Mouse (Mus musculus) embryonic facial prominence, embryonic 13.5 days (tissue): ENCODE results near the gene Fer. TPM values are rescaled to one million over a fixed set of nuclear protein-coding genes. Genes with fewer than 3 reads are reported as not detected.
"Not testable (repeated sequence)": the region's sequence is repeated elsewhere in the genome, so short reads cannot be mapped to it uniquely, and the experiment has no call there.

Experiments
- ATAC-seq: fragments of 200-750 bp; cut with Nextera tagmentation; 2 replicates; pipeline ENCODE4 v1.8.0; 2017; ENCODE audit warnings: low read depth; ENCODE audit not compliant: insufficient number of reproducible peaks, insufficient read depth, low FRiP score, low TSS enrichment
- H3K27ac ChIP-seq: fragments of 300-500 bp; sonication (generic); 2 replicates; pipeline ENCODE4 v1.5.1; 2015; ENCODE audit warnings: moderate library complexity, mild to moderate bottlenecking, inconsistent platforms
- H3K27me3 ChIP-seq: fragments of 300-500 bp; sonication (generic); 2 replicates; pipeline ENCODE4 v1.6.1; 2015; ENCODE audit warnings: mild to moderate bottlenecking, inconsistent platforms
- H3K36me3 ChIP-seq: fragments of 300-500 bp; sonication (generic); 2 replicates; pipeline ENCODE4 v1.6.1; 2015; ENCODE audit warnings: mild to moderate bottlenecking, inconsistent platforms
- H3K4me1 ChIP-seq: fragments of 300-500 bp; sonication (generic); 2 replicates; pipeline ENCODE4 v1.6.1; 2015; ENCODE audit warnings: inconsistent platforms
- H3K4me2 ChIP-seq: fragments of 300-500 bp; sonication (generic); 2 replicates; pipeline ENCODE4 v1.6.1; 2015; ENCODE audit warnings: moderate library complexity, mild to moderate bottlenecking, inconsistent platforms
- H3K4me3 ChIP-seq: fragments of 300-500 bp; sonication (generic); 2 replicates; pipeline ENCODE4 v1.5.1; 2015; ENCODE audit warnings: mild to moderate bottlenecking, inconsistent platforms
- H3K9ac ChIP-seq: fragments of 300-500 bp; sonication (generic); 2 replicates; pipeline ENCODE4 v1.6.1; 2015; ENCODE audit warnings: mild to moderate bottlenecking, inconsistent platforms
- H3K9me3 ChIP-seq: fragments of 300-500 bp; sonication (generic); 2 replicates; pipeline ENCODE4 v1.6.1; 2016; ENCODE audit warnings: inconsistent platforms
- WGBS: fragments of 180-500 bp; shearing (Covaris S2); methylation state at CpG from one replicate; pipeline ENCODE4 v1.1.7; 2015; ENCODE audit warnings: mixed read lengths; 5-methylcytosine and 5-hydroxymethylcytosine counted together
- polyA plus RNA-seq: library from polyadenylated mRNA; unstranded; fragments of >200 nt; fragmentation: Nextera tagmentation; extraction: Ambion mirVana; gene quantifications from 2 replicates; pipeline ENCODE4 v1.2.1, GENCODE M21; 2015

The Fer gene
- polyA plus RNA-seq, 1 experiment from 2014 or later: 33.4 TPM

GRCm38 (mm10) chr17:63839636-63840269 lies 23.1 kb upstream of the Fer start:
- no peak for ATAC-seq
- H3K4me2 ChIP-seq: no peak overlapping the region

GRCm38 (mm10) chr17:63842226-63842625 lies 20.6 kb upstream of the Fer start:
- no peak for ATAC-seq

More at GRCm38 (mm10) chr17:63839636-63840269, 23.1 kb upstream of the Fer start:
- no peaks in the 10 kb centered on the region for H3K36me3 ChIP-seq
- no peaks in the 10 kb centered on the region; the same call in 1 of the 2 replicates for H3K9me3 ChIP-seq
- no peaks in the 10 kb centered on the region for H3K4me1 ChIP-seq
- H3K4me3 ChIP-seq: no peak overlapping the region
- no peaks in the 10 kb centered on the region for H3K27me3 ChIP-seq
- H3K27ac ChIP-seq: no peak overlapping the region
- H3K9ac ChIP-seq: no peak overlapping the region
- 93% methylated on average over 3 of the region's 3 CpGs for WGBS

GRCm38 (mm10) chr17:63844936-63845335 lies 17.9 kb upstream of the Fer start:
- Histone ChIP-seq H3K36me3 (no peaks in the 10 kb centered on the region), H3K4me2 (no peak overlapping the region), H3K4me3 (no peak overlapping the region), H3K4me1 (no peaks in the 10 kb centered on the region), H3K9ac (no peak overlapping the region), H3K27ac (no peak overlapping the region), H3K27me3 (no peaks in the 10 kb centered on the region), H3K9me3 (no peaks in the 10 kb centered on the region; the same call in 1 of the 2 replicates)
- no peak for ATAC-seq
- WGBS: 85% methylated on average over 5 of the region's 5 CpGs

More at GRCm38 (mm10) chr17:63842226-63842625, 20.6 kb upstream of the Fer start:
- WGBS: 82% methylated on average over 1 of the region's 1 CpGs
- Histone ChIP-seq H3K27me3 (no peaks in the 10 kb centered on the region), H3K36me3 (no peaks in the 10 kb centered on the region), H3K9me3 (no peaks in the 10 kb centered on the region; the same call in 1 of the 2 replicates), H3K9ac (no peak overlapping the region), H3K4me2 (no peak overlapping the region), H3K4me1 (no peaks in the 10 kb centered on the region), H3K4me3 (no peak overlapping the region), H3K27ac (no peak overlapping the region)

- ATAC-seq, H3K36me3 ChIP-seq, H3K27me3 ChIP-seq, H3K4me2 ChIP-seq, H3K4me1 ChIP-seq, H3K27ac ChIP-seq, H3K4me3 ChIP-seq, H3K9me3 ChIP-seq, H3K9ac ChIP-seq: not testable (repeated sequence)
- WGBS: 93% methylated on average over 3 of the region's 3 CpGs
These were observed 17.1 kb upstream of the Fer start for GRCm38 (mm10) chr17:63845766-63846165.

GRCm38 (mm10) chr17:63849151-63849550 lies 13.7 kb upstream of the Fer start:
- Histone ChIP-seq H3K9me3 (no peaks in the 10 kb centered on the region), H3K4me2 (peak overlapping the region; percentile 66), H3K27ac (peak overlapping the region; percentile 80), H3K36me3 (no peaks in the 10 kb centered on the region), H3K27me3 (no peaks in the 10 kb centered on the region), H3K4me3 (peak overlapping the region; percentile 68), H3K9ac (peak overlapping the region; percentile 89), H3K4me1 (no peaks in the 10 kb centered on the region)
- 7% methylated on average over 6 of the region's 6 CpGs for WGBS
- no peak for ATAC-seq

- Histone ChIP-seq H3K27me3 (no peaks in the 10 kb centered on the region), H3K9ac (peak overlapping the region; percentile 89), H3K4me2 (peak overlapping the region; percentile 66), H3K9me3 (no peaks in the 10 kb centered on the region), H3K4me1 (no peaks in the 10 kb centered on the region), H3K36me3 (no peaks in the 10 kb centered on the region), H3K4me3 (peak overlapping the region; percentile 68), H3K27ac (peak overlapping the region; percentile 80)
- WGBS: under 1% methylated on average over 22 of the region's 22 CpGs
- peak; percentile 100 for ATAC-seq
These were observed 13.3 kb upstream of the Fer start for GRCm38 (mm10) chr17:63849566-63849965.

GRCm38 (mm10) chr17:63850016-63850415 lies 12.8 kb upstream of the Fer start:
- Histone ChIP-seq H3K4me1 (no peaks in the 10 kb centered on the region), H3K9me3 (no peaks in the 10 kb centered on the region), H3K27ac (no peak overlapping the region), H3K4me2 (peak overlapping the region; percentile 66), H3K9ac (peak overlapping the region; percentile 89; the same call in 1 of the 2 replicates), H3K27me3 (no peaks in the 10 kb centered on the region), H3K36me3 (no peaks in the 10 kb centered on the region), H3K4me3 (no peak overlapping the region; the same call in 1 of the 2 replicates)
- 86% methylated on average over 9 of the region's 9 CpGs for WGBS
- ATAC-seq: no peak

- Histone ChIP-seq H3K4me1 (peaks cover 3% of the 10 kb centered on the region; the same call in 1 of the 2 replicates), H3K36me3 (no peaks in the 10 kb centered on the region), H3K4me3 (no peak overlapping the region), H3K27me3 (no peaks in the 10 kb centered on the region), H3K4me2 (no peak overlapping the region), H3K27ac (no peak overlapping the region), H3K9ac (no peak overlapping the region), H3K9me3 (no peaks in the 10 kb centered on the region)
- no peak for ATAC-seq
- 77% methylated on average over 7 of the region's 7 CpGs for WGBS
These were observed 5.8 kb upstream of the Fer start for GRCm38 (mm10) chr17:63857023-63857544.

- 39% methylated on average over 4 of the region's 4 CpGs for WGBS
- H3K4me2 ChIP-seq: no peak overlapping the region
- no peak overlapping the region for H3K27ac ChIP-seq
- ATAC-seq: no peak
- no peaks in the 10 kb centered on the region for H3K9me3 ChIP-seq
- no peak overlapping the region for H3K9ac ChIP-seq
- H3K36me3 ChIP-seq: no peaks in the 10 kb centered on the region
- no peak overlapping the region for H3K4me3 ChIP-seq
- peaks cover 8% of the 10 kb centered on the region; the same call in 1 of the 2 replicates for H3K4me1 ChIP-seq
- H3K27me3 ChIP-seq: no peaks in the 10 kb centered on the region
These were observed 1.9 kb upstream of the Fer start for GRCm38 (mm10) chr17:63860988-63861387.

- Histone ChIP-seq H3K9ac (no peak overlapping the region), H3K4me3 (no peak overlapping the region), H3K4me2 (peak overlapping the region; percentile 91; the same call in 1 of the 2 replicates), H3K27me3 (no peaks in the 10 kb centered on the region), H3K27ac (no peak overlapping the region), H3K9me3 (no peaks in the 10 kb centered on the region), H3K4me1 (peaks cover 8% of the 10 kb centered on the region; the same call in 1 of the 2 replicates), H3K36me3 (no peaks in the 10 kb centered on the region)
- no peak for ATAC-seq
- 63% methylated on average over 3 of the region's 3 CpGs for WGBS
These were observed 463 bp upstream of the Fer start for GRCm38 (mm10) chr17:63862399-63862798.

GRCm38 (mm10) chr17:63863647-63864149 lies 836 bp downstream of the Fer start, which contains the start of gene A930002H24Rik:
Gene A930002H24Rik, minus strand, starts transcription at chr17:63863791.
- Histone ChIP-seq H3K4me1 (peaks cover 8% of the 10 kb centered on the region; the same call in 1 of the 2 replicates), H3K36me3 (no peaks in the 10 kb centered on the region), H3K27ac (peak within 1 kb of the TSS; percentile 78), H3K4me2 (peak within 1 kb of the TSS; percentile 91), H3K27me3 (no peaks in the 10 kb centered on the region), H3K9ac (peak within 1 kb of the TSS; percentile 87), H3K9me3 (no peaks in the 10 kb centered on the region), H3K4me3 (peak within 1 kb of the TSS; percentile 91)
- WGBS: under 1% methylated on average over 55 of the region's 55 CpGs
- ATAC-seq: peak; percentile 99

- Histone ChIP-seq H3K36me3 (no peaks in the 10 kb centered on the region), H3K4me3 (peak overlapping the region; percentile 91), H3K4me1 (peaks cover 8% of the 10 kb centered on the region; the same call in 1 of the 2 replicates), H3K27ac (peak overlapping the region; percentile 78), H3K9me3 (no peaks in the 10 kb centered on the region), H3K9ac (peak overlapping the region; percentile 87), H3K27me3 (no peaks in the 10 kb centered on the region), H3K4me2 (peak overlapping the region; percentile 91)
- peak; percentile 77 for ATAC-seq
- under 1% methylated on average over 47 of the region's 48 CpGs for WGBS
These were observed 1.3 kb downstream of the Fer start for GRCm38 (mm10) chr17:63864171-63864571.
